Mouse (Mus musculus) neural tube, embryonic 12.5 days (tissue): ENCODE data around the gene Ppp3ca. TPM values are rescaled to one million over a fixed set of nuclear protein-coding genes. Genes with fewer than 3 reads are reported as not detected.

Source experiments
- ATAC-seq: fragments of 200-750 bp; cut with Nextera tagmentation; 2 replicates; pipeline ENCODE4 v1.8.0; 2017; ENCODE audit warnings: low read depth, mild to moderate bottlenecking, moderate TSS enrichment, moderate library complexity; ENCODE audit not compliant: low FRiP score
- H3K27ac ChIP-seq: fragments of 300-500 bp; sonication (generic); 2 replicates; pipeline ENCODE4 v1.5.1; 2016
- H3K27me3 ChIP-seq: fragments of 300-500 bp; sonication (generic); replicated peaks from 2 replicates; pipeline ENCODE4 v1.6.1; 2016; ENCODE audit warnings: mild to moderate bottlenecking
- H3K36me3 ChIP-seq: fragments of 300-500 bp; sonication (generic); 2 replicates; pipeline ENCODE4 v1.6.1; 2016; ENCODE audit warnings: mild to moderate bottlenecking
- H3K4me1 ChIP-seq: fragments of 300-500 bp; sonication (generic); 2 replicates; pipeline ENCODE4 v1.6.1; 2016
- H3K4me2 ChIP-seq: fragments of 300-500 bp; sonication (generic); replicated peaks from 2 replicates; pipeline ENCODE4 v1.6.1; 2016; ENCODE audit warnings: mild to moderate bottlenecking
- H3K4me3 ChIP-seq: fragments of 300-500 bp; sonication (generic); 2 replicates; pipeline ENCODE4 v1.5.1; 2016
- H3K9ac ChIP-seq: fragments of 300-500 bp; sonication (generic); 2 replicates; pipeline ENCODE4 v1.6.1; 2016; ENCODE audit warnings: mild to moderate bottlenecking
- H3K9me3 ChIP-seq: fragments of 300-500 bp; sonication (generic); 2 replicates; pipeline ENCODE4 v1.6.1; 2016; ENCODE audit warnings: mild to moderate bottlenecking
- WGBS: fragments of 180-500 bp; shearing (Covaris S2); methylation state at CpG from one replicate; pipeline ENCODE4 v1.1.7; 2016; 5-methylcytosine and 5-hydroxymethylcytosine counted together
- polyA plus RNA-seq: library from polyadenylated mRNA; unstranded; fragments of >200 nt; fragmentation: Nextera tagmentation; extraction: Ambion mirVana; gene quantifications from 2 replicates; pipeline ENCODE4 v1.2.1, GENCODE M21; 2016

The Ppp3ca gene
- polyA plus RNA-seq, 1 experiment from 2014 or later = 164 TPM

DNA sequence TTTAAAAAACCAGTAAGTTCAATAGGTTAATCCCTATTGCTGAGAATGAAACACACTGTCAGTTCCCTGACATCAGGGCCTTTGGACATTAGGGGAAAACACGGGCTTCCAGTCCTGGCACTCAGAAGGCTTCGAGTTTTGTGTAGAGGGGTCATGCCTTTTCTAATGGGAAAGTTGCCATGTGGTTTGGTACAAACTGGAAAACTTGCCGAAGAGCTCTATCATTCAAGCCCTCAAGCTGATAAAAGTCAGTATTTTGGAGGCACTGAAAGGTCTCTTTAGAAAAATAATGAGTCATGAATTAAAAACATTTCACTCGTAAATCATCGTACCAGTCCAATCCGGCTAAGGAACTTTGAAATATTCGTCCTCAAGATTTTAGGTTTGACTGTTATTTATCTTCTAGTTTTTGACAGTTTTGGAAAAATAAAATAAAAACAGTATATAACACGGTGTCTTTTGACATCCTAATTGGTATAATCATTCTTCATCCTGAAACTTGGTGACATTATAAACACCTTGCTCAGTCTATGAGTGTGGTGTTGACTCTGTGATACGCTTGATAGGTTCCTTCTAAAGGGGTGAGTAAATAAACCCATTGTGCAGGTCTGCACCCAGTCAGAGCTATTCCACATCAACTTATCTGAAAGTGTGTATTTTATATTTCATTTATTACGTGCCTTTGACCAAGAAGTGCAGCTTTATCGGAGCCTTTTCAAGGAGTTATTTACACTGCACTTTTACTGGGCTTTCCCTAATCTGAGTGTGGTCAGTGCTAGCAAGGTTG, 192.3 kb downstream of the Ppp3ca start:
- no peak overlapping the region for H3K4me3 ChIP-seq
- H3K9ac ChIP-seq = no peak overlapping the region
- H3K9me3 ChIP-seq = no peaks in the 10 kb centered on the region
- H3K4me2 ChIP-seq = no peak overlapping the region
- H3K27ac ChIP-seq = no peak overlapping the region
- no peaks in the 10 kb centered on the region for H3K4me1 ChIP-seq
- ATAC-seq = no peak
- no peaks in the 10 kb centered on the region for H3K36me3 ChIP-seq
- 88% methylated on average over 11 of the region's 11 CpGs for WGBS
- no peaks in the 10 kb centered on the region for H3K27me3 ChIP-seq

DNA sequence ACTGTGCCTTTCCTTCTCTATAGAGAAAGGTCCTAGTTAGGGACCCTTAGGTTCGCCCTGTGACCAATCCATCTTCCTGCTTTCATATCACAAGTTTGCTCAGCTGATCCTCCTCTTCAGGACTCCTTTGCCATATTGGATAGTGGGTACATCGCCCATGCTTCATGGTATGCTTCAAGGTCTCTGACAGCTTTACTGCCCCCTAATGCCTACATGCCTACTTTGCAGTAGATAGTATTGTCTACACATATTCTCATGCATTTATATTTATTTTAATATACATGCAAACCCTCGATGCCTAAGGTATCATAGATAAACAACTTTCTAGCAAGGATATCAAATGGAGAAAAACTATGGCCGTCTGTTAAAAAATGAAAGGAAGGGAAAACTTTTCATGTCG, 193.2 kb downstream of the Ppp3ca start:
- no peak for ATAC-seq
- H3K4me2 ChIP-seq = no peak overlapping the region
- H3K4me1 ChIP-seq = no peaks in the 10 kb centered on the region
- H3K27me3 ChIP-seq = no peaks in the 10 kb centered on the region
- no peak overlapping the region for H3K9ac ChIP-seq
- H3K36me3 ChIP-seq = no peaks in the 10 kb centered on the region
- 90% methylated on average over 5 of the region's 5 CpGs for WGBS
- no peak overlapping the region for H3K27ac ChIP-seq
- H3K9me3 ChIP-seq = no peaks in the 10 kb centered on the region
- H3K4me3 ChIP-seq = no peak overlapping the region

DNA sequence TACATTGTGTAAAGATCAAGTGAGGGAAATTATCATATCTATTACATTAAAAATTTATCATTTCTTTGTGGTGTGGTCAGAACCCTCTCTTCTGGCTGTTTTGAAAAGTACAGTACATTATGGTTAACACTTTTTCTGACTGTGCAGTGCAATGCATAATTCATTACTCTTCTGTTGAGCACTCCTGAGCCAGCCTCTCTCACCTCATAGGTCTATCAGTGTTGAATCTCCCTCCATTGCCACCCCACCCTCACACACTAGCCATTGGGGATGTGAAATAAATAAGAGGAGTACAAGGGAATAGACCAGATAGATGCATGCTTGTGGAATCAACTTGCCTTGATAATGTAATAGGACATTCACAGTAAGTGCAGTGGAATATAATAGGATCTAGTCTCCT, 194.4 kb downstream of the Ppp3ca start:
- Histone ChIP-seq H3K27ac (no peak overlapping the region), H3K4me2 (no peak overlapping the region), H3K27me3 (no peaks in the 10 kb centered on the region), H3K36me3 (no peaks in the 10 kb centered on the region), H3K9ac (no peak overlapping the region), H3K4me1 (no peaks in the 10 kb centered on the region), H3K4me3 (no peak overlapping the region), H3K9me3 (no peaks in the 10 kb centered on the region)
- ATAC-seq = no peak

DNA sequence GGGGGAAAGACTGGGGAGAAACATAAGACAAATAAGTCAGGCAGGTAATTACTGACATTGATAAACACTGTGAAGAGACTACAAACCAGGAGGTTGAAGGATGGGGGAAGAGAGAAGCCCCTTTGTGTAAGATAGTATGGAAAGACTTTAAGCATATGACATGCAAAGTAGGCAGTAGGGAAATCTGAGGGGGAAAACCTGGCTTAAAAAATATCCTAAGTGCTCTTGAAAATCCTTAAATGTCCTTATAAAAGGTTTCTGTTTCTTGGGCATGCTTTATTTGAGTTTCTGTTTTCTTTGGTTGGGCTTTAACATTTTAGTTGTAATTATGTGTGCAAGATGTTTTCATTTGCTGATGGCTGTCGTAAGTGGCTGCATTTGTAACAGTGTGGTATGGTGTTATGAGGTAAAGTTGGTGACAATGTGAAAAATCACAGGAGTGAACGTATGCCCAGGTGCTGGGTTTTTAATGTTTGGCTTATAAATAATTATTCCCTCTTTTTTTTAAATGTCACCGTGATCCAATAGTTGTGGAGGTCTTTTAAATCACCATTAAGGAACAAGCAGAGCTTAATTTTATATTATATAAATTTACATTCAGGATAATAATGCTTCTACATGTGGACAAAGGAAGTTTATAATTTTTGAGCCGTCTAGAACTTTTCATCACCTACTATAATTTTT, 195.4 kb downstream of the Ppp3ca start:
- Histone ChIP-seq H3K27me3 (no peaks in the 10 kb centered on the region), H3K9me3 (no peaks in the 10 kb centered on the region), H3K27ac (no peak overlapping the region), H3K9ac (no peak overlapping the region), H3K4me3 (no peak overlapping the region), H3K4me2 (no peak overlapping the region), H3K36me3 (no peaks in the 10 kb centered on the region), H3K4me1 (no peaks in the 10 kb centered on the region)
- no peak for ATAC-seq
- 92% methylated on average over 4 of the region's 4 CpGs for WGBS

DNA sequence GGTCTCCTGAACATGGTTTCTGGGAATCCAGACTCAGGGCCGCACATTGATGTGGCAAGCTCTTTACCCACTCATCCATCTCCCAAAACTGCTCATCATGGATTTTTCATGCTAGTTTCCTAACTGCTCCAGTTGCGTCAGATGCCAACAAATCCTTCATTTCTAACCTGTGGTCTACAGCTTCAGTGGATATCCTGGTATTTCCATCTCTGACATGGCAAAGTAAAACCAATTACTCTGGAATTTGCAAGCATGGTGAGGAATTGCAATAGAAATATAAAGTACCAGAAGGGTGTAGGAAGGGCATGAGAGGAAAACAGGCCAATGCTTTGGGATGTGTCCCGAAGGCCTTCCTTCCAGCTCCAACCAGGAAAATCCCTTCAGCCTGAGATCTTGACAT, 196.2 kb downstream of the Ppp3ca start:
- H3K27ac ChIP-seq = no peak overlapping the region
- no peak for ATAC-seq
- no peaks in the 10 kb centered on the region for H3K27me3 ChIP-seq
- no peaks in the 10 kb centered on the region for H3K9me3 ChIP-seq
- H3K4me2 ChIP-seq = no peak overlapping the region
- no peaks in the 10 kb centered on the region for H3K4me1 ChIP-seq
- no peak overlapping the region for H3K9ac ChIP-seq
- no peaks in the 10 kb centered on the region for H3K36me3 ChIP-seq
- WGBS = 98% methylated on average over 3 of the region's 3 CpGs
- H3K4me3 ChIP-seq = no peak overlapping the region

DNA sequence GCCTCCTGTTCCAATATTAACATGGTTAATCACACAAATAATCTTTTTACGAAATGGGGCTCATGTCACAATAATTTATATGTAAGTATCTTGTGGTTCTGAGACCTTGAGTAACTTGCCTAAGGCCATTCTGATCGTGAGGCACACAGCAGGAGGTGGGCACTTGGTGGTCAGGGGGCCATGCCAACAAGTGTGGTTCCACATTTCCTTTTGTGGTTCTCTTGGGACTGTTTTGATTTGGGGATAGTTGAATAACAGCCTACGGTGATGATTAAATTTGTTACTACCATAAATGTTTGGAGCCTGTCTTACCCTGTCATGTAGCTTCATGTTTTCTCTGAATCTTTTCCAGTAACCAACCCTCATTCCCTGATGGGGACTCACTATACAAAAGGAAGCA, 196.6 kb downstream of the Ppp3ca start:
- Histone ChIP-seq H3K9ac (no peak overlapping the region), H3K36me3 (no peaks in the 10 kb centered on the region), H3K4me2 (no peak overlapping the region), H3K27me3 (no peaks in the 10 kb centered on the region), H3K4me3 (no peak overlapping the region), H3K9me3 (no peaks in the 10 kb centered on the region), H3K27ac (no peak overlapping the region), H3K4me1 (peaks cover 4% of the 10 kb centered on the region)
- WGBS = 76% methylated on average over 3 of the region's 3 CpGs
- ATAC-seq = no peak

DNA sequence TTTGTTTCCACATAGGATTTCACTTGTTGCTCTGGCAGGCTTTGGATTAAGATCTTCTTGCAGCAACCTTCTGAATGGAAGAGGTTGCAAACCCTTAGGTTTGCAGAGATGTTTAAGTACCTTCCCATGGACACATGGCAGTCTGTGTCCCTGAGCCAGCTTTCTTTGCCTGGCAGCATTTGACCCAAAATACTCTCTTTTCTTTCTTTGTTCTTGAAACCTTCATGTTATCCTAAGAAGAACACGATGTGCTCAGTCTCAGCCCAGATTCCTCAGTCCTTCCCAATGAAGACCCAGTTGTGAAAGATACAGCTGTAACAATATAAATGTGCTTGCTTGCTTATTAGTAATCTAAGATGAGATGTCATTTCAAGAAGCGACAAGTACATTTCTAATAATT, 197.4 kb downstream of the Ppp3ca start:
- H3K27me3 ChIP-seq = no peaks in the 10 kb centered on the region
- H3K4me3 ChIP-seq = no peak overlapping the region
- no peak for ATAC-seq
- H3K4me1 ChIP-seq = peaks cover 12% of the 10 kb centered on the region
- no peak overlapping the region for H3K9ac ChIP-seq
- H3K9me3 ChIP-seq = no peaks in the 10 kb centered on the region
- no peaks in the 10 kb centered on the region for H3K36me3 ChIP-seq
- H3K27ac ChIP-seq = no peak overlapping the region
- 95% methylated on average over 2 of the region's 2 CpGs for WGBS
- H3K4me2 ChIP-seq = no peak overlapping the region

DNA sequence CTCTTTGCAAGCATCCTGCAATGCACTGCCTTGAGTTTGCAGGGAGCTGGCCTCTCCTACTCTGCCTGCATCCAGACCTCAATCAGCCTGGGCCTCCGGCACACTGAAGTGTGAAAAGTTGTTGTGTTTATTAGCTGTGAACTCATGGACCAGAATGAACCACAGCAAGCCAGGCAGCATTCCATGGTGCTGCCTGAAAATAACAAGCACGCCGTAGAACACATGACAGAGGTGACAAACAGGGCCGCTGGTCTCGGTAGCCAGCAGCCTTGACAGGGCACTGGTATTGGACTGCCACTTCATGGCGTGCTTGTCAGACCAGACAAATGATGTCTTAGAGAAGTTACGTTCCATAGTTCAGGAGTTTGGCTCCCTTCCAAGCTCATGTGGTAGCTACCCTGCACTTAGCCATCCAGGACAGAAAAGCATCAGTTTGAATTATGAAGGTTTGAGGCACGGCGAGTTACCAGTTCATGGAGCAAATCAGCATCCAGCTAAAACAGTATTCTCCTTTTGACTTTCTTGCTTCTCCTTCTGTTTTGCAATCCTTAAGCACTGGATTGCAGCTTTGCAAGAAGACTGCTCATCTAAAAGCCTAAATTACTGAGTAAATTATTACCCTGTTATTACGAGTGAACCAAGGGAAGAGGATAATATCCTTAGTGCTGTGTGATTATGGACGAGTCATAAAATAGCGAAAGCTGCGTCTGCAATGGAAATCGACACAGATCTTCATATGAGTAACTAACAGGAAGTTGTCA, 202.0 kb downstream of the Ppp3ca start:
- Histone ChIP-seq H3K4me3 (no peak overlapping the region), H3K27ac (no peak overlapping the region), H3K4me2 (no peak overlapping the region), H3K9me3 (no peaks in the 10 kb centered on the region), H3K9ac (no peak overlapping the region), H3K4me1 (peaks cover 16% of the 10 kb centered on the region), H3K36me3 (no peaks in the 10 kb centered on the region), H3K27me3 (no peaks in the 10 kb centered on the region)
- 43% methylated on average over 14 of the region's 14 CpGs for WGBS
- ATAC-seq = peak; percentile 57; the same call in 1 of the 2 replicates

DNA sequence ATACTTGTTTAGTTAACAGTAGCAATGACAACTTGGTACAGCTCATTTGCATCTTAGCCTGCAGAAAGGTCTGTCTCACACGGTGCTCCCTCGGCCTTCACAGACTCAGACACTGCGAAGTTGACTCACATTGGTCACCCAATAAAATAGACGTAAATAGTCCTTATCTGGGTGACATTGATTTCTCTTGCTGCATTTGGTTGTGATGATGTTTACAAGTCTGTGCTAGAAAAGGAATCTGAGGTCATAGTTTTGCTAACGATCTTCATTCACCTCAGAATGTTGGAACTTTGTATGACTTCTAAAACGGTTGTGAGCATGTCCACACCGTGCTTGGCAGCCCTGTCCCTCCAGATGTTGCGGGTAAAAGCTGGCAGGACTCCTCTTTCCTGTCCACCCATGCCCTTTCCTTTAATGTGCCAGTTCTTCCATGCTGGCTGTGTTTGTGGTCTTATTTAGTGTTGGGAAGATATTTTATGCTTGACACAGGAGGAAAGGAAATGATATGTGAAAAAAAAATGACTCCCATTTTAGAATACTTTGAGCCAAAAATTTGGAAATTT, 202.7 kb downstream of the Ppp3ca start:
- Histone ChIP-seq H3K4me1 (peaks cover 16% of the 10 kb centered on the region), H3K27ac (no peak overlapping the region), H3K9me3 (no peaks in the 10 kb centered on the region), H3K27me3 (no peaks in the 10 kb centered on the region), H3K36me3 (no peaks in the 10 kb centered on the region), H3K4me2 (no peak overlapping the region), H3K9ac (no peak overlapping the region), H3K4me3 (no peak overlapping the region)
- WGBS = 68% methylated on average over 8 of the region's 8 CpGs
- ATAC-seq = no peak

DNA sequence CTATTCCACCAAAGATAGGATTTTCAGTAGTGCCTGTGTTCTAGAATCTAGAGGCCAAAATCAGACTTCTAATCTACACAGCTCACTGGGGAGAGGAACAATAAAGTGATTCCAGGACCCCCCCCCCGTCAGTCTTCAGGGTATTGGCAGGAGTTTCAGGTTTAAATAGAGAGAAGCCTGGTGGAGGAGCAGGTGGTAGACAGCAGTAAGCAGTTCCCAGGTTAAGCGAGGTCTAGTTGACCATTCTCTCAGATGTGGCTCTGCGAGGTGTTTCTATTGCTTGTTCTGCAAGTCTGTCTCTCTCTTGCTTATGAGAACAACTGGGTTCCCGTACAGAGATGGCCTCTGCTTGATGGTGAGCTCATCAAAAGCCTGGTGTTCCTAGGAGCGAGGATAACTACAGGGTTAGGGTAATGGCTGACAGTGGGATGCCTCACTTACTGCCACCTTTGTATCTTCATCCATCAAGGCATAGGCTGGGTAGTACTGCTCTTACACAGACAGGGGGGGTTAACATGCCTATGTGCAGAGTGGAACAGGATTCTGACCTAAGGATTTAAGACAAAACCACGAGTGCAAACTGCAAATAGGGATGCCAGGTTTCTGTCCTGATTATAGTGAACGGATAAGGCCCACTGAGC, 204.0 kb downstream of the Ppp3ca start:
- no peak overlapping the region for H3K27ac ChIP-seq
- H3K9ac ChIP-seq = no peak overlapping the region
- H3K9me3 ChIP-seq = no peaks in the 10 kb centered on the region
- 74% methylated on average over 7 of the region's 7 CpGs for WGBS
- no peak overlapping the region for H3K4me3 ChIP-seq
- H3K27me3 ChIP-seq = no peaks in the 10 kb centered on the region
- H3K4me2 ChIP-seq = no peak overlapping the region
- no peaks in the 10 kb centered on the region for H3K36me3 ChIP-seq
- no peak for ATAC-seq
- H3K4me1 ChIP-seq = peaks cover 16% of the 10 kb centered on the region

DNA sequence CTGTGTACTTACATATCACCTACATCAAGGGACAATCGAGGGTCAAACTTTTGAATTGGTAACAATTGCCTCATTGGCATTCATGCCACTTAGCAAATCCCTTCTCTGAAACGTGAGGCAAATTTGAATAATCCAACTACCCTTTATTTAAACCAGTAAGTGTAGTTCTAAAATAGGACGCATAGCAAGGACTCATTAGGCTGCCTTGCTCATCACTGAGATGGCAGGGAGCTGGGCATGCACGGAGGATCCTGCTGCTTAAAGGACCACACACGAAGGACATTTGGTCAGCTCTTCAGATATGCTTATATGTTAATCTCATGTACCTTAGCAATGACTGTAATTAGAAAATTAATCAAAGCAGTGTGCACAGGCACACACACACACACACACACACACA, 204.6 kb downstream of the Ppp3ca start:
- Histone ChIP-seq H3K36me3 (no peaks in the 10 kb centered on the region), H3K4me3 (no peak overlapping the region), H3K4me1 (peaks cover 16% of the 10 kb centered on the region), H3K27ac (no peak overlapping the region), H3K9ac (no peak overlapping the region), H3K9me3 (no peaks in the 10 kb centered on the region), H3K4me2 (no peak overlapping the region), H3K27me3 (no peaks in the 10 kb centered on the region)
- ATAC-seq = no peak
- WGBS = 61% methylated on average over 5 of the region's 5 CpGs

DNA sequence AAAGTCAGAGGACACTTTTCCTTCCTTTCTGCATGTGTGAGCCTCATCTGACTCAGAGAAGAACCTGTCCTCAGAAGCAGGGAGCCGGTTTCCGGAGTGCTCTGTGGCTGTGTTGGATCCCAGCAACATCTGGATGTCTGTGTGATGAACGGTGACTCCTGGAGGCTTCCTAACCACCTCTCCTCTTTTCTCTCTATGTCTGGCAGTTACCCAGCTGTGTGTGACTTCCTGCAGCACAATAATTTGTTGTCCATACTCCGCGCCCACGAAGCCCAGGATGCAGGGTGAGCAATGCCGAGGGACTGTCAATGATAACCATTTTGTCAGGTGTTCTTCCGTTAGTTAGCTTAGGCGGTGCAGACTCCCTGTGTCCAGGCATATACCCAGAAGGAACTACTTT, 217.8 kb downstream of the Ppp3ca start:
- H3K4me3 ChIP-seq = no peak overlapping the region
- H3K36me3 ChIP-seq = peaks cover 4% of the 10 kb centered on the region; the same call in 1 of the 2 replicates
- H3K4me2 ChIP-seq = no peak overlapping the region
- H3K9me3 ChIP-seq = no peaks in the 10 kb centered on the region
- ATAC-seq = no peak
- 0 out of 2 replicates have a peak, but pooled peaks cover 7% of the 10 kb centered on the region for H3K4me1 ChIP-seq
- H3K27ac ChIP-seq = no peak overlapping the region
- 82% methylated on average over 9 of the region's 9 CpGs for WGBS
- no peaks in the 10 kb centered on the region for H3K27me3 ChIP-seq
- H3K9ac ChIP-seq = no peak overlapping the region
